Mouse (Mus musculus): Measurements from ENCODE around the gene Rabac1. TPM values are rescaled to one million over a fixed set of nuclear protein-coding genes. Genes with fewer than 3 reads are reported as not detected.
A peak's percentile ranks its signal among the peaks of the same experiment; 100 is the strongest.

The Rabac1 gene
- polyA plus RNA-seq, 1 experiment from 2014 or later = 315 TPM

DNA sequence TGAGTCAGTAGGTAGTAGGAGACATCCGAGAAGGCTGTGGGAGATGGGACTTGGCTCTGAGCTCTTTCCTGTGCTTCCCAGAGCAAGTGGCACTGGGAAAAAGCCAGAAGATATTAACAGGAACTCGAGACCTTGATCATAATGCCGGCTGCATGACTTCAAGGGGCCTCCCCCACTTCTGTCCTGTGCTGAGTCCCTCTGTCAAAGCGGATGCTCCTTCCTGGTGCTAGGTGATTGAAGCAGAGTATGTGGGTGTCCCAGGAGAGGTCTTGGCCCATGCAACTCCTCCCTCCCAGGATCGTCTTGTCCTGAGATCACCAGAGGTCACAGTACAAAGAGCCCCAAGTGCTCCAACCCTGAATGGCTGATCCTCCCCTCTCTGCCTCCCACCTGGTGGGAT lies 1.3 kb upstream of the Rabac1 start:
- Histone ChIP-seq H3K9ac (ENCODE audit: low read depth, low read length) (no peak overlapping the region), H3K9me3 (replicated peaks; ENCODE audit: low read length) (no peaks in the 10 kb centered on the region), H3K4me2 (ENCODE audit: low read length) (no peak overlapping the region), H3K27ac (no peak overlapping the region), H3K27me3 (ENCODE audit: insufficient read depth, low read length) (no peaks in the 10 kb centered on the region), H3K4me3 (replicated peaks; ENCODE audit: low read depth, low read length) (no peak overlapping the region), H3K4me1 (replicated peaks; ENCODE audit: insufficient read depth, low read length) (no peaks in the 10 kb centered on the region; the same call in 1 of the 2 replicates), H3K36me3 (ENCODE audit: insufficient read depth, low read length) (no peaks in the 10 kb centered on the region)
- TF ChIP-seq CTCF (IDR thresholded peaks at IDR 0.05; ENCODE audit: low read depth) = no peak
- no peak for DNase-seq (ENCODE audit: low spot score)
- ATAC-seq (replicated peaks; ENCODE audit: low FRiP score, low read depth) = no peak
- 50% methylated on average over 5 of the region's 5 CpGs for WGBS

DNA sequence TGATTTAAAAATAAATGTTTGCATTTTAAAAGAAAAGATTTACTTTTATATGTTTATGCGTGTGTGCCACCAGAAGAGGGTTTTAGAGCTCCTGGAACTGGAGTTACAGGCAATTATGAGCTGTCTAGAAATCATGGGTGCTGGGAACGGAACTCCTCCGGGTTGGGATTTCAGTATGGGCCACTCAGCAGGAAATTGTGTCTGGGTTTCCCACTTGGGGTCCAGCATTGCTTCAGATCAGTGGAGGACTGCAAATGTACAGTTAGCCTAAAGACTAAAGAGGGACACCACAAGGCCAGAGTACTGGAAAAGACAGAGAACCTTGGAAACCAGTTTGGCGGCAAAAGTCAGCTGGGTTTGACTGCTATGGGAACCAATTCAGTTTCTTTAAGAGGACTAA lies 654 bp upstream of the Rabac1 start:
- Histone ChIP-seq H3K36me3 (ENCODE audit: insufficient read depth, low read length) (no peaks in the 10 kb centered on the region), H3K27me3 (ENCODE audit: insufficient read depth, low read length) (no peaks in the 10 kb centered on the region), H3K27ac (no peak overlapping the region), H3K9ac (ENCODE audit: low read depth, low read length) (no peak overlapping the region), H3K9me3 (replicated peaks; ENCODE audit: low read length) (no peaks in the 10 kb centered on the region), H3K4me1 (replicated peaks; ENCODE audit: insufficient read depth, low read length) (no peaks in the 10 kb centered on the region; the same call in 1 of the 2 replicates), H3K4me2 (ENCODE audit: low read length) (no peak overlapping the region), H3K4me3 (replicated peaks; ENCODE audit: low read depth, low read length) (no peak overlapping the region)
- DNase-seq (ENCODE audit: low spot score) (no peak), ATAC-seq (replicated peaks; ENCODE audit: low FRiP score, low read depth) (no peak)
- no peak for TF ChIP-seq CTCF (IDR thresholded peaks at IDR 0.05; ENCODE audit: low read depth)
- WGBS = 74% methylated on average over 4 of the region's 4 CpGs

DNA sequence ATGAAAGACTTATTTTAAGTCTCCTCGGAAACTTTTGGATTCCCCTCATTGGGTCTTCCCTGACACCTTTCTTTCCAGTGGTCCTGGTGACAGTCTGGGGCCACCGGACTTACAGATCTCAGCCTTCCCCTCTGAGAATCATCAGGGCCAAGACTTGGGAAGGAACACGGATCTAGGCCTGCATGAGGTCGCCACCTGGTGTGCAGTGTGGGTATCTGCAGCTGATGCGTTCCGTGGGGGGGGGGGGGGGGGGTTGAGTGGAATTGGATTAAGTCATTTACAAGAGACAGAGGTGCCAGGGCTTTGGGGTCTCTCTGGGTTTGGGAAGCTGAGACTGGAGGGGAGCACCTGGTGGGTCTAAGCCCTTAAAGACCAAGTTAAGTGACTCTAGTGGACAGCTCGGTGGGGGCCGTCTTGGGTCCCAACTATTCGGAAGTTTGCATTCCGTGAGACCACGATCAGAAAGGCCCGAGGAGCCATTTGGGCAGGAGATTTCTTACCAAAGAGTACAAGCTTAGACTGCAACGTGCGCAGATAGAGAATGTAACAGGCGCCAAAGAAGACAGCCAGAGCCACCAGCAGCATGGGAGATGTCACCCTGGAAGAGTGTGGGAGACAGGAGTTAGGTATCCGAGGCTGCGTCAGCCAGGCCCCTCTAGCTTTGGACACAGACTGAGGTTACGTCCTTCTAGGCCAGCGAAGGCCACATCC lies 1.1 kb downstream of the Rabac1 start:
- Histone ChIP-seq H3K9me3 (replicated peaks; ENCODE audit: low read length) (no peaks in the 10 kb centered on the region), H3K9ac (ENCODE audit: low read depth, low read length) (peak overlapping the region; percentile 79), H3K27ac (peak overlapping the region; percentile 68), H3K4me3 (replicated peaks; ENCODE audit: low read depth, low read length) (peak overlapping the region; percentile 91), H3K4me1 (replicated peaks; ENCODE audit: insufficient read depth, low read length) (no peaks in the 10 kb centered on the region; the same call in 1 of the 2 replicates), H3K4me2 (ENCODE audit: low read length) (peak overlapping the region; percentile 79), H3K36me3 (ENCODE audit: insufficient read depth, low read length) (no peaks in the 10 kb centered on the region), H3K27me3 (ENCODE audit: insufficient read depth, low read length) (no peaks in the 10 kb centered on the region)
- no peak for ATAC-seq (replicated peaks; ENCODE audit: low FRiP score, low read depth)
- 10% methylated on average over 19 of the region's 19 CpGs for WGBS
- peak; percentile 78 for DNase-seq (ENCODE audit: low spot score)
- peak; percentile 78 for TF ChIP-seq CTCF (IDR thresholded peaks at IDR 0.05; ENCODE audit: low read depth)

- TF ChIP-seq CTCF (IDR thresholded peaks at IDR 0.05; ENCODE audit: low read depth) = no peak
- H3K4me1 ChIP-seq (replicated peaks; ENCODE audit: insufficient read depth, low read length) = no peaks in the 10 kb centered on the region; the same call in 1 of the 2 replicates
- no peak overlapping the region for H3K4me3 ChIP-seq (replicated peaks; ENCODE audit: low read depth, low read length)
- no peak overlapping the region for H3K9ac ChIP-seq (ENCODE audit: low read depth, low read length)
- H3K9me3 ChIP-seq (replicated peaks; ENCODE audit: low read length) = no peaks in the 10 kb centered on the region
- DNase-seq (ENCODE audit: low spot score) (no peak), ATAC-seq (replicated peaks; ENCODE audit: low FRiP score, low read depth) (no peak)
- WGBS = 95% methylated on average over 3 of the region's 3 CpGs
- no peak overlapping the region for H3K27ac ChIP-seq
- no peaks in the 10 kb centered on the region for H3K27me3 ChIP-seq (ENCODE audit: insufficient read depth, low read length)
- no peak overlapping the region for H3K4me2 ChIP-seq (ENCODE audit: low read length)
- H3K36me3 ChIP-seq (ENCODE audit: insufficient read depth, low read length) = no peaks in the 10 kb centered on the region
Observed at GRCm38 (mm10) chr7:24970341-24970740, 2.2 kb downstream of the Rabac1 start.

DNA sequence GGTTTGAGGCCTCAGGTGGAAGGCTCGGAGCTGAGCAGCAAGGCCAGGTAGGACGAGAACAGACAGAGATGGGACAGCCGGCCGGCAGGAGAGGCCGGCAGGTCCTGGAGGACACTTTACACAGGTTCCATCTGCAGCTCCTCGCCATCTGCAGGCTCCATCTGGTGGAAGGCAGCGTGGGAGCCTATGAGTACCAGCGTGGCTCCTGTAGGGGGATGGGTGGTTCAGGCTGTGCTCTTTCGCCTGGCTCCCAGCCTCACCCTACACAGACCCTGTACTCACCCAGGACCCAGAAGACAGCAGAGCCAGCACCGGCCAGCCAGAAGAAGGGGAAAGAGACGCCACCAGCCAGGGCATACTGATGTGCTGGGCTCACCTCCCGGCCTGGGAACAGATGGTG lies 2.7 kb downstream of the Rabac1 start:
- Histone ChIP-seq H3K4me1 (replicated peaks; ENCODE audit: insufficient read depth, low read length) (no peaks in the 10 kb centered on the region; the same call in 1 of the 2 replicates), H3K27me3 (ENCODE audit: insufficient read depth, low read length) (no peaks in the 10 kb centered on the region), H3K9me3 (replicated peaks; ENCODE audit: low read length) (no peaks in the 10 kb centered on the region), H3K9ac (ENCODE audit: low read depth, low read length) (no peak overlapping the region), H3K27ac (no peak overlapping the region), H3K36me3 (ENCODE audit: insufficient read depth, low read length) (no peaks in the 10 kb centered on the region), H3K4me2 (ENCODE audit: low read length) (no peak overlapping the region), H3K4me3 (replicated peaks; ENCODE audit: low read depth, low read length) (no peak overlapping the region)
- DNase-seq (ENCODE audit: low spot score) = no peak
- TF ChIP-seq CTCF (IDR thresholded peaks at IDR 0.05; ENCODE audit: low read depth) = no peak
- ATAC-seq (replicated peaks; ENCODE audit: low FRiP score, low read depth) = no peak
- 78% methylated on average over 12 of the region's 12 CpGs for WGBS

DNA sequence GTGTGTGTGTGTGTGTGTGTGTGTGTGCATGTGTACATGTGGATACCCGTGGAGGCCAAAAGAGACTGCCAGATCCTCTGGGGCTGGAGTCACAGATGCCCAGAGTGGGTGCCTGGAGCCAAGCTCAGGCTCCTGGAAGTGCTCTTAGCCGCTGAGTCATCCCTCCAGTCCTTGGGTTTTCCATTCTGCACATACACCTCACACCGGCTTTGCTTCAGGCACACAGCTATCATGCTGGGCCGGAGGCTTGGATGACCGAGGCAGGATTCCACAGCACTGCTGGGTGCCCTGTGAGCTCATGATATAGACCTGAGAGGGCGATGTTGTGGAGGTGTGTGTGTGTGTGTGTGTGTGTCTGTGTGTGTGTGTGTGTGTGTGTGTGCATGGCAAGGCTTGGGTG lies 4.1 kb downstream of the Rabac1 start:
- ATAC-seq (replicated peaks; ENCODE audit: low FRiP score, low read depth) (no peak), DNase-seq (ENCODE audit: low spot score) (no peak)
- Histone ChIP-seq H3K36me3 (ENCODE audit: insufficient read depth, low read length) (no peaks in the 10 kb centered on the region), H3K9me3 (replicated peaks; ENCODE audit: low read length) (no peaks in the 10 kb centered on the region), H3K9ac (ENCODE audit: low read depth, low read length) (no peak overlapping the region), H3K27me3 (ENCODE audit: insufficient read depth, low read length) (no peaks in the 10 kb centered on the region), H3K4me2 (ENCODE audit: low read length) (no peak overlapping the region), H3K27ac (no peak overlapping the region), H3K4me1 (replicated peaks; ENCODE audit: insufficient read depth, low read length) (no peaks in the 10 kb centered on the region; the same call in 1 of the 2 replicates), H3K4me3 (replicated peaks; ENCODE audit: low read depth, low read length) (no peak overlapping the region)
- TF ChIP-seq CTCF (IDR thresholded peaks at IDR 0.05; ENCODE audit: low read depth) = no peak
- 79% methylated on average over 6 of the region's 6 CpGs for WGBS

Measured in kidney, postnatal 0 days (tissue).